ENCODE assay signal across 29 mouse cellular contexts in the genomic region with DNA sequence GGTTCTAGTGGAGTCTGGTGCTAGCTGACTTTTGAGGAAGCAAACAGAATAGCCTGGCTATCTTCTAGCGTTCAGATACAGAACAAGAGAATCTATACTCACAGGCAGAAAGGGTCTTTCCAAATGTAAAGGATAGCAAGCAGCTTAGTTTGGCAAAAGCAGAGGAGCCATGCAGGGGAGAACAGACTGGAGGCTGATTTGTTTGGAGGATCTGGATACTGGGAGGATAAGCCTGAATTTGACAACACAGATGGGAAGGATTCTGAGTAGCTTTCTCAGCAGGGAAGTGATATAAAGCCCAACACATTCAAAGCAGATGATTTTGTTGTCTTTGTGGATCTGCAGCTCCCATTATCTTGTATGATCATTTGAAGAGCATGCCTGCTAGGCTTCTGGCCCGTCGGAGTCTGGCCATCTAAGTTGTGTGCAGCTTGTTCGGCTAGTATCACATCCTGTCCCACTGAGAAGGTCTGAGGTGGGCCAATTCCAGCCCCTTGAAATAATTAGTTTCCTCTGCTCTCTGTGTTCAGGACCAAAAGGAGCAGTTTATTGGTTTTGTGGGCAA.
A peak's percentile ranks its signal among the peaks of the same experiment; 100 is the strongest.
DNase-seq lines count a peak whose midpoint lies in the region; ATAC-seq and TF ChIP-seq lines count a peak whose summit lies in the region.
"Had no signal": no experiment of that assay in that cellular context is flagged by ENCODE, and none has a peak within 500 bp of the region (broad histone marks: within the 10 kb centered on the region; RNA-seq: fewer than 3 reads in every experiment).

No protein-coding gene starts in this region.

- H3K9ac ChIP-seq in forebrain, postnatal 0 days = no peak overlapping the region
- no peak overlapping the region for H3K9ac ChIP-seq in forebrain, embryonic 13.5 days
- H3K9ac ChIP-seq: embryonic facial prominence, embryonic 12.5 days; intestine, embryonic 15.5 days; limb, embryonic 15.5 days; liver, embryonic 13.5 days; neural tube, embryonic 15.5 days had no signal

- H3K4me2 ChIP-seq in forebrain, postnatal 0 days (ENCODE audit: low read depth) = no peak overlapping the region
- no peak overlapping the region for H3K4me2 ChIP-seq in forebrain, embryonic 13.5 days
- H3K4me2 ChIP-seq: embryonic facial prominence, embryonic 12.5 days; intestine, embryonic 15.5 days; limb, embryonic 15.5 days; liver, embryonic 13.5 days; neural tube, embryonic 15.5 days had no signal

- no peak for TF ChIP-seq CTCF in forebrain, postnatal 0 days (IDR thresholded peaks at IDR 0.05; ENCODE audit: low read depth)
- TF ChIP-seq CTCF in brain, embryonic 14.5 days (IDR thresholded peaks at IDR 0.05; ENCODE audit: borderline replicate concordance, extremely low read depth, insufficient read depth, insufficient read length) = no peak

- H3K27ac ChIP-seq in forebrain, postnatal 0 days (ENCODE audit: low read depth, low read length) = no peak overlapping the region
- H3K27ac ChIP-seq in forebrain, embryonic 13.5 days = no peak overlapping the region
- H3K27ac ChIP-seq: embryonic facial prominence, embryonic 12.5 days; gastrocnemius, adult 2 months; hindbrain, embryonic 10.5 days; intestine, embryonic 15.5 days; limb, embryonic 10.5 days; limb, embryonic 15.5 days; liver, embryonic 13.5 days; neural tube, embryonic 15.5 days had no signal

- H3K9me3 ChIP-seq in forebrain, postnatal 0 days (ENCODE audit: low read length) = no peaks in the 10 kb centered on the region
- no peaks in the 10 kb centered on the region for H3K9me3 ChIP-seq in forebrain, embryonic 13.5 days (replicated peaks)
- H3K9me3 ChIP-seq: embryonic facial prominence, embryonic 12.5 days; hindbrain, embryonic 10.5 days; intestine, embryonic 15.5 days; limb, embryonic 10.5 days; limb, embryonic 15.5 days; liver, embryonic 13.5 days; neural tube, embryonic 15.5 days had no signal

- no peaks in the 10 kb centered on the region for H3K27me3 ChIP-seq in forebrain, postnatal 0 days (ENCODE audit: insufficient read depth, low read length)
- no peaks in the 10 kb centered on the region for H3K27me3 ChIP-seq in forebrain, embryonic 13.5 days
- H3K27me3 ChIP-seq: embryonic facial prominence, embryonic 12.5 days; intestine, embryonic 15.5 days; limb, embryonic 15.5 days; liver, embryonic 13.5 days; neural tube, embryonic 15.5 days had no signal

- no peak overlapping the region for H3K4me3 ChIP-seq in forebrain, postnatal 0 days (ENCODE audit: low read depth, low read length)
- H3K4me3 ChIP-seq in forebrain, embryonic 13.5 days = no peak overlapping the region
- H3K4me3 ChIP-seq: embryonic facial prominence, embryonic 12.5 days; gastrocnemius, adult 2 months; hindbrain, embryonic 10.5 days; intestine, embryonic 15.5 days; limb, embryonic 10.5 days; limb, embryonic 15.5 days; liver, embryonic 13.5 days; neural tube, embryonic 15.5 days had no signal

- TF ChIP-seq POLR2A in brain, embryonic 14.5 days (IDR thresholded peaks at IDR 0.05; ENCODE audit: borderline replicate concordance, extremely low read depth, insufficient read depth, insufficient read length, poor library complexity, severe bottlenecking) = no peak

- no peaks in the 10 kb centered on the region for H3K36me3 ChIP-seq in forebrain, postnatal 0 days (ENCODE audit: insufficient read depth)
- H3K36me3 ChIP-seq in forebrain, embryonic 13.5 days (ENCODE audit: poor library complexity, severe bottlenecking) = no peaks in the 10 kb centered on the region
- H3K36me3 ChIP-seq: embryonic facial prominence, embryonic 12.5 days; hindbrain, embryonic 10.5 days; intestine, embryonic 15.5 days; limb, embryonic 10.5 days; limb, embryonic 15.5 days; liver, embryonic 13.5 days; neural tube, embryonic 15.5 days had no signal

- H3K4me1 ChIP-seq in forebrain, postnatal 0 days (ENCODE audit: insufficient read depth) = no peaks in the 10 kb centered on the region
- H3K4me1 ChIP-seq in forebrain, embryonic 13.5 days = no peaks in the 10 kb centered on the region
- H3K4me1 ChIP-seq: embryonic facial prominence, embryonic 12.5 days; hindbrain, embryonic 10.5 days; intestine, embryonic 15.5 days; limb, embryonic 10.5 days; limb, embryonic 15.5 days; liver, embryonic 13.5 days; neural tube, embryonic 15.5 days had no signal

- DNase-seq in forebrain, postnatal 0 days = peak; percentile 8
- peak; percentile 61 for DNase-seq in brain, adult 2 months (ENCODE audit: low read depth, low spot score)
- peak; percentile 17 for DNase-seq in brain, embryonic 14.5 days (ENCODE audit: low read depth)
- peak; percentile 33 to 67 for DNase-seq in cerebellum, postnatal 14 days
- DNase-seq in urinary bladder, postnatal 10 days (ENCODE audit: low spot score) = no peak
- DNase-seq: adrenal gland, postnatal 25 days; B cell, adult 2 months; embryo, embryonic 11 days; gastrocnemius, adult 2 months; gastrocnemius, postnatal 36 days; heart, postnatal 14 days; kidney, adult 2 months; kidney, postnatal 4 days; liver, embryonic 13.5 days; lung, adult 18-20 months; lung, postnatal 4 days; midbrain, embryonic 14.5 days; right cerebral cortex, postnatal 25 days; thymus, postnatal 14 days had no signal

- WGBS in forebrain, postnatal 0 days = 62% methylated on average over 4 of the region's 4 CpGs
- WGBS in forebrain, embryonic 13.5 days = 62% methylated on average over 4 of the region's 4 CpGs

- ATAC-seq in forebrain, postnatal 0 days = peak; percentile 45
- ATAC-seq in forebrain, embryonic 13.5 days = no peak
- ATAC-seq in megakaryocyte progenitor cell, adult 5-6 weeks (replicated peaks; ENCODE audit: poor library complexity) = no peak
- ATAC-seq: hindbrain, embryonic 16.5 days; intestine, embryonic 15.5 days; lung, postnatal 0 days had no signal
